8 mouse cellular contexts compared by ENCODE assay signal in the genomic region with DNA sequence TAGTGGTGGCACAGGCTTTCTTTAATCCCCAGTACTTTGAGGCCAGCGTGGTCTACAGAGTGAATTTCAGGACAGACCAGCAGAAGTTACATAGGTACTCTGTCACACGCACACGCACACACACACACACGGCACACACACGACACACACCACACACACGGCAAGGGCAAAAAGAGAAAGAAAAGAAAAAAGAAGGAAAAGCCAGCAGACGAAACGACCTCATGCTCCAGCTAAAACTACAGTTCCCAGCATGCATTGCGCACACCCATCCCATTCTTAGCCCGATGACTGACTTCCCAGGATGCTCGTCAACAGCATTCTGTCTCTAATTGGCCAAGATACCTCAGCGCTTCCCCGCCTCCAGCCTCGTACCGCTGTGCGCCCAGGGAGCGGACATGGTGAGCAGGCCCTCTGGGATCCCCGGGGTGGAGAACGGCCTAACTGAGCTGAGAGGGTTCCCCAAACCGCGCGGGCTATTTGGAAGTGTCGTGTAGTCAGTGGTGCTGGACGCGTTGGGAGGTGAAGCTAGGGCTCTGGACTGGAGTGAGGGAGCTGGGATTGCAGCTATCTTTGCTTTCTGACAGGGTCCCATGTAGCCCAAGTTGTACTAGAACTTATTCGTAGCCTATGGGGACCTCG. TPM values are rescaled to one million over a fixed set of nuclear protein-coding genes. Genes with fewer than 3 reads are reported as not detected.
DNase-seq lines count a peak whose midpoint lies in the region; ATAC-seq lines count a peak whose summit lies in the region.

A gene (plus strand): TSS at position 314 of the 639 bp plus-strand sequence.

- H3K27me3 ChIP-seq in hindbrain, embryonic 14.5 days (ENCODE audit: control insufficient read depth, insufficient read depth, low read length) = no peaks in the 10 kb centered on the region

- H3K9ac ChIP-seq in hindbrain, embryonic 14.5 days = peak within 1 kb of the TSS; percentile 78

- peak; percentile 97 for DNase-seq in R1 (ENCODE audit: low read depth, low spot score)
- peak; percentile 88 to 92 for DNase-seq in cerebellum, postnatal 25 days
- DNase-seq in frontal cortex, postnatal 25 days (ENCODE audit: low spot score in 2 of 2) = peak; percentile 78 to 90
- peak; percentile 93 for DNase-seq in hindbrain, embryonic 14.5 days (ENCODE audit: low spot score)
- peak; percentile 90 for DNase-seq in layer of hippocampus, postnatal 36 days
- peak; percentile 98 for DNase-seq in lung, postnatal 36 days
- peak; percentile 97 for DNase-seq in retina, postnatal 1 day
- peak; percentile 78 to 89 for DNase-seq in urinary bladder, adult 18-20 months (ENCODE audit: low spot score in 2 of 2)

- H3K9me3 ChIP-seq in hindbrain, embryonic 14.5 days (ENCODE audit: control insufficient read depth, low read length) = no peaks in the 10 kb centered on the region

- peak; percentile 95 for ATAC-seq in hindbrain, embryonic 14.5 days (ENCODE audit: low FRiP score)

- H3K27ac ChIP-seq in hindbrain, embryonic 14.5 days = peak within 1 kb of the TSS; percentile 38; the same call in 1 of the 2 replicates

- H3K4me2 ChIP-seq in hindbrain, embryonic 14.5 days (replicated peaks) = peak within 1 kb of the TSS; percentile 65

- H3K4me1 ChIP-seq in hindbrain, embryonic 14.5 days (replicated peaks; ENCODE audit: control insufficient read depth, insufficient read depth, low read length) = peaks cover 14% of the 10 kb centered on the region

- H3K36me3 ChIP-seq in hindbrain, embryonic 14.5 days (replicated peaks; ENCODE audit: control insufficient read depth, insufficient read depth) = peaks cover 3% of the 10 kb centered on the region; the same call in 1 of the 2 replicates

- H3K4me3 ChIP-seq in hindbrain, embryonic 14.5 days (replicated peaks; ENCODE audit: low read length) = peak within 1 kb of the TSS; percentile 55

- 2% methylated on average over 27 of the region's 27 CpGs for WGBS in hindbrain, embryonic 14.5 days

RNA-seq across cellular contexts. Expression of the gene that starts here (rescaled TPM):
- 37.4 and 39.9 TPM in 2 replicates for polyA plus RNA-seq in hindbrain, embryonic 14.5 days (2014; fragmentation: Nextera tagmentation; extraction: Ambion mirVana)
- 10 to 100 TPM; 43.5 to 57.1 TPM for total RNA-seq in layer of hippocampus, postnatal 36 days (2021)

Comparison
In these comparisons a context has a peak if more than half of its experiments do, and no peak if none do; other contexts are left out.
1. Peak in every context shown above with its lines: DNase-seq, ATAC-seq, H3K4me3 ChIP-seq and H3K27ac ChIP-seq.